Mouse (Mus musculus) forebrain, postnatal 0 days (tissue): ENCODE data around the gene Asb15. TPM values are rescaled to one million over a fixed set of nuclear protein-coding genes. Genes with fewer than 3 reads are reported as not detected.

Experiments
- ATAC-seq: fragments of 200-750 bp; cut with Nextera tagmentation; 2 replicates; pipeline ENCODE4 v1.8.0; 2017; ENCODE audit warnings: mild to moderate bottlenecking, moderate library complexity
- DNase-seq: peaks from one replicate; pipeline ENCODE4 v3.0.0-alpha.2; 2015
- H3K27ac ChIP-seq: fragments of 300-500 bp; sonication (generic); 2 replicates; pipeline ENCODE4 v1.5.1; 2014; ENCODE audit warnings: low read depth, mild to moderate bottlenecking, antibody characterized with exemption, low read length, moderate library complexity, mixed read lengths
- H3K27me3 ChIP-seq: fragments of 300-500 bp; sonication (generic); 2 replicates; pipeline ENCODE4 v1.6.1; 2014; ENCODE audit warnings: mild to moderate bottlenecking, low read length, mixed read lengths; ENCODE audit not compliant: insufficient read depth
- H3K36me3 ChIP-seq: fragments of 300-500 bp; sonication (generic); 2 replicates; pipeline ENCODE4 v1.6.1; 2014; ENCODE audit warnings: mild to moderate bottlenecking, moderate library complexity; ENCODE audit not compliant: insufficient read depth
- H3K4me1 ChIP-seq: fragments of 300-500 bp; sonication (generic); 2 replicates; pipeline ENCODE4 v1.6.1; 2014; ENCODE audit warnings: antibody characterized with exemption; ENCODE audit not compliant: insufficient read depth
- H3K4me2 ChIP-seq: fragments of 300-500 bp; sonication (generic); 2 replicates; pipeline ENCODE4 v1.6.1; 2014; ENCODE audit warnings: low read depth, mild to moderate bottlenecking, moderate library complexity
- H3K4me3 ChIP-seq: fragments of 300-500 bp; sonication (generic); 2 replicates; pipeline ENCODE4 v1.5.1; 2014; ENCODE audit warnings: low read depth, low read length, mixed read lengths
- H3K9ac ChIP-seq: fragments of 300-500 bp; sonication (generic); 2 replicates; pipeline ENCODE4 v1.6.1; 2014; ENCODE audit warnings: mild to moderate bottlenecking
- H3K9me3 ChIP-seq: fragments of 300-500 bp; sonication (generic); 2 replicates; pipeline ENCODE4 v1.6.1; 2016; ENCODE audit warnings: low read length
- CTCF ChIP-seq: sonication (generic); IDR thresholded peaks from 2 replicates; pipeline ENCODE4 v1.5.1; 2016; ENCODE audit warnings: antibody characterized with exemption, control low read depth, low read depth
- WGBS: fragments of 180-500 bp; shearing (Covaris S2); extraction: QIAGEN DNeasy Blood & Tissue Kit; methylation state at CpG from one replicate; pipeline ENCODE4 v1.1.7; 2014; 5-methylcytosine and 5-hydroxymethylcytosine counted together
- polyA plus RNA-seq: library from polyadenylated mRNA; unstranded; fragments of >200 nt; fragmentation: Nextera tagmentation; extraction: Ambion mirVana; gene quantifications from 2 replicates; pipeline ENCODE4 v1.2.1, GENCODE M21; 2015
- total RNA-seq: library from RNA; depleted of rRNA; stranded (reverse); fragments of >200 nt; gene quantifications from 2 replicates; pipeline ENCODE4 v1.2.3, GENCODE M21; 2014; rRNA removed

Gene Asb15
- total and polyA plus RNA-seq, 2 experiments from 2014 or later = not detected

DNA sequence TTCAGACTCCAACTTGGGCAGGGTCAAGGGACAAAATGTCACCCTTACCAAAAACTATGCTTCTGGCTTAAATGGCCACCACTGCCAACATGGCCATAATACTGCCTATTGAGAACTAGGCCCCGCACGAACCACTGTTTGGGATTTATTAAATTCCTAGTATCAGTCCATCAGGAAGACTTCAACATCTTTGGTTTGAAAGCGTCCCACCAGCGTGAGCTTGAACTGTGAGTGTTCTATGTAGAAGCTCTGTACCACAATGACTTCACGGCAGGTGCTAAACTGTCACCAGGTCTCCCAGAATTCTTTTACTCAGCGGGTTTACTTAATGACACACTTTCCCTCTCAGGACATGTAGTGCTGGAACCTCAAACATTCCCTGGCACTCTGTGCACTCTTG lies 85.4 kb downstream of the Asb15 start:
- H3K4me2 ChIP-seq = no peak overlapping the region
- H3K27ac ChIP-seq = no peak overlapping the region
- no peak overlapping the region for H3K9ac ChIP-seq
- ATAC-seq (no peak), DNase-seq (no peak)
- no peaks in the 10 kb centered on the region for H3K4me1 ChIP-seq
- no peaks in the 10 kb centered on the region for H3K27me3 ChIP-seq
- peaks cover 29% of the 10 kb centered on the region for H3K36me3 ChIP-seq
- TF ChIP-seq CTCF = no peak
- H3K4me3 ChIP-seq = no peak overlapping the region
- no peaks in the 10 kb centered on the region for H3K9me3 ChIP-seq
- 90% methylated on average over 6 of the region's 6 CpGs for WGBS

DNA sequence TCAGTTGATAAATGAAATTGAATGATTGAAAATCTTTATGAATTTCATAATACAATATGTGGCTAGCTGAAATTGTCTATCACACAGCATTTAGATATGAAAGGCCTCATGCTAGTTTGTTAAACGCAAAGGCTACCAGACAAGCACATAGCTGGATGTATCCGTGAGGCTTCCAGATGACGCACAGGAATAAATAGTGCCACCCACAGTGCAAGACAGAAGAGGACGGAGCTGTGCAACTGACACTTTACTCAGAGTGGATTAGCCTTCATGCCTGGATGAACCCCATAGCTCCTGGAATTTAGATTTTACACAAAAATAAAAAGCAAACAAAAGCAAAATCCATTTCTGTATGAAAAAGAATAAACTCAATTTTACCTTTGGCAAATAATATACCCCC lies 86.0 kb downstream of the Asb15 start:
- H3K36me3 ChIP-seq = peaks cover 29% of the 10 kb centered on the region
- 37% methylated on average over 4 of the region's 4 CpGs for WGBS
- no peaks in the 10 kb centered on the region for H3K9me3 ChIP-seq
- no peak overlapping the region for H3K4me2 ChIP-seq
- TF ChIP-seq CTCF = no peak
- H3K4me3 ChIP-seq = no peak overlapping the region
- H3K27me3 ChIP-seq = no peaks in the 10 kb centered on the region
- no peaks in the 10 kb centered on the region for H3K4me1 ChIP-seq
- H3K9ac ChIP-seq = no peak overlapping the region
- no peak overlapping the region for H3K27ac ChIP-seq
- ATAC-seq = no peak
- no peak for DNase-seq

GRCm38 (mm10) chr6:24616746-24617145 lies 88.8 kb downstream of the Asb15 start:
- Histone ChIP-seq H3K4me1 (no peaks in the 10 kb centered on the region), H3K27me3 (no peaks in the 10 kb centered on the region), H3K9me3 (no peaks in the 10 kb centered on the region), H3K4me2 (no peak overlapping the region), H3K27ac (no peak overlapping the region), H3K4me3 (no peak overlapping the region), H3K36me3 (peaks cover 41% of the 10 kb centered on the region), H3K9ac (no peak overlapping the region)
- DNase-seq (no peak), ATAC-seq (0 out of 2 replicates have a peak, but pooled peaks have one; percentile 40)
- WGBS = 64% methylated on average over 4 of the region's 4 CpGs
- TF ChIP-seq CTCF = no peak

GRCm38 (mm10) chr6:24619285-24620045 lies 91.5 kb downstream of the Asb15 start:
- DNase-seq (no peak), ATAC-seq (no peak)
- Histone ChIP-seq H3K36me3 (peaks cover 33% of the 10 kb centered on the region), H3K9me3 (no peaks in the 10 kb centered on the region), H3K9ac (no peak overlapping the region), H3K27me3 (no peaks in the 10 kb centered on the region), H3K4me1 (no peaks in the 10 kb centered on the region), H3K4me2 (no peak overlapping the region), H3K27ac (no peak overlapping the region), H3K4me3 (no peak overlapping the region)
- TF ChIP-seq CTCF = no peak
- WGBS = 74% methylated on average over 6 of the region's 6 CpGs

- WGBS = 59% methylated on average over 2 of the region's 2 CpGs
- H3K36me3 ChIP-seq = peaks cover 27% of the 10 kb centered on the region
- H3K27ac ChIP-seq = no peak overlapping the region
- TF ChIP-seq CTCF = no peak
- no peak overlapping the region for H3K9ac ChIP-seq
- H3K9me3 ChIP-seq = no peaks in the 10 kb centered on the region
- no peaks in the 10 kb centered on the region for H3K27me3 ChIP-seq
- no peak for DNase-seq
- H3K4me3 ChIP-seq = no peak overlapping the region
- H3K4me1 ChIP-seq = no peaks in the 10 kb centered on the region
- H3K4me2 ChIP-seq = no peak overlapping the region
- ATAC-seq = no peak
Measured at GRCm38 (mm10) chr6:24620936-24621335, 93.0 kb downstream of the Asb15 start.

DNA sequence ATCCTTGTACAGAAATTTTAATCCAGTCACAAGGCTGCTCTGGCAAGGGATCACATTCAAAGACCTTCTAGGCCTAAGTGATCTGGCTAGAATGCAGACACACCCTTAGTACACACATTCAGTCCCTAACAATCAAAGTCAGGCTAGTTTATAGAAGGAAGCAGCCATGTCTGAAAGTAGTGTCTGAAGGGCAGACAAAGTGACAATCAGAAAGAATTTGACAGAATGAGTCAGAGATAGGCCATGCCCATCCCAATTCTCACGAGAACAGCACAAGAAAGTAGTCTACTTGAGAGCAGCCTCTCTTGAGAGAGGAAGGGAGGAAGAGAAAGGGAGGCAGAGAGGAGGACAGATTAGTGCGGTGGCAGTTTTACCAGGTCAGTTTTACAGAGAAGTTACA lies 94.2 kb downstream of the Asb15 start:
- Histone ChIP-seq H3K4me3 (no peak overlapping the region), H3K4me2 (no peak overlapping the region), H3K4me1 (no peaks in the 10 kb centered on the region), H3K9ac (no peak overlapping the region), H3K27ac (no peak overlapping the region), H3K27me3 (no peaks in the 10 kb centered on the region), H3K36me3 (peaks cover 26% of the 10 kb centered on the region), H3K9me3 (no peaks in the 10 kb centered on the region)
- no peak for TF ChIP-seq CTCF
- WGBS = 85% methylated on average over 2 of the region's 2 CpGs
- DNase-seq (no peak), ATAC-seq (no peak)

Other genes starting within 250 kb of the Asb15 start
- 1.5 and 1.6 TPM in 2 replicates for gene Iqub, start 13.1 kb upstream of the Asb15 start, total RNA-seq
- gene Iqub, start 13.1 kb upstream of the Asb15 start, polyA plus RNA-seq = 1.3 and 1.5 TPM in 2 replicates
- 54.9 and 82.2 TPM in 2 replicates for gene Ndufa5, start 131 bp upstream of the Asb15 start, total RNA-seq
- gene Ndufa5, start 131 bp upstream of the Asb15 start, polyA plus RNA-seq = 469 and 592 TPM in 2 replicates
- gene Lmod2, start 69.6 kb downstream of the Asb15 start, total RNA-seq = 0.23 TPM in 1 of 2 replicates, not detected in the other
- gene Lmod2, start 69.6 kb downstream of the Asb15 start, polyA plus RNA-seq = not detected in 2 replicates
- gene Wasl, start 136.9 kb downstream of the Asb15 start, total RNA-seq = 15.9 and 26.2 TPM in 2 replicates
- gene Wasl, start 136.9 kb downstream of the Asb15 start, polyA plus RNA-seq = 49.9 and 59.5 TPM in 2 replicates
- gene Hyal6, start 205.1 kb downstream of the Asb15 start, total RNA-seq = not detected in 2 replicates
- gene Hyal6, start 205.1 kb downstream of the Asb15 start, polyA plus RNA-seq = not detected in 2 replicates
- gene Hyal4, start 220.2 kb downstream of the Asb15 start, total RNA-seq = not detected in 2 replicates
- gene Hyal4, start 220.2 kb downstream of the Asb15 start, polyA plus RNA-seq = not detected in 2 replicates